Mouse (Mus musculus) kidney, postnatal 25 days (tissue): ENCODE measurements at regions not wholly inside any gene's neighbourhood (a gene's known extent, or its start where the extent isn't known, plus 50 kb on each side); places are given as distances from the start of the nearest gene placed in this dataset.

Source experiments
- DNase-seq, 2 experiments: peaks; one replicate each; pipeline ENCODE4 v3.0.0; 2021; ENCODE audit warnings: mixed read lengths in 2 of 2

DNA sequence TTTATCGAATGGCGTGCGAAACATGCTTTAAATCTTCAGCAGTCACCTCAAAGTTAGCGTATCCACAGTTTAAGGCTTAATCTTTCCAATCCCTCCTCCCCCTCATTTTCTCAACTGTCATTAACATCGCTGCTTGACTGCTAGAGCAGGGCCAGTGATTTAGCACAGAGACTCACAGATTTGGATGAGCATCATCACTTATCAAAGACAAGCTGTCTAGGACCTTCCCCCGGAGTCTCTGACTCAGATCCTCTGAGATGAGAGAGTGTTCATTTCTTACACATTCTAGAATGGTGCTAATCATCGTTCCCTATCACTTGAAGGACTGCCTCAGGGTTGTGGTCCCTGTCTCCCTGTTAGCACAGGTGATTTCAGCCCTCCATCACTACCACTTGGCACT, 112.1 kb upstream of the Tmem132c start:
- DNase-seq: no peak

DNA sequence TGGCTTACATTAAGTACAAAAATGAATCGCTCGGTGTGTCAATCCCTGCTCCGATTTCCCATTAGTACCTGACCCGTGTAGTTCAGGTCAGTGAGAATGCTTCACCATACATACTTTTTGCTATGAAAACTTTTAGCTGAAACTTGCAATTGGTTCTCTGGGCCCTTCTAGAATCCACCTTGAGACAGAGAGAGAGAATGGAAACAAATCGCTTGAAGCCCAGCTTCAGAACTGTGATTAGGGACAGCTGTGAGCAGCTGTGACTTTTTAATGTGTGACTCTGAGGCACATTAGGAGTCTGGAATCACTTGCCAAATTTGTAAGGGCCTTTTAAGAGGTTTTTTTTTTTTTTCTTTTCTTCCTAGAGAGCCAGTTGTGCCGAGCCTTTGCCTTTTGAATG, 107.2 kb upstream of the Tmem132c start:
- DNase-seq: no peak

DNA sequence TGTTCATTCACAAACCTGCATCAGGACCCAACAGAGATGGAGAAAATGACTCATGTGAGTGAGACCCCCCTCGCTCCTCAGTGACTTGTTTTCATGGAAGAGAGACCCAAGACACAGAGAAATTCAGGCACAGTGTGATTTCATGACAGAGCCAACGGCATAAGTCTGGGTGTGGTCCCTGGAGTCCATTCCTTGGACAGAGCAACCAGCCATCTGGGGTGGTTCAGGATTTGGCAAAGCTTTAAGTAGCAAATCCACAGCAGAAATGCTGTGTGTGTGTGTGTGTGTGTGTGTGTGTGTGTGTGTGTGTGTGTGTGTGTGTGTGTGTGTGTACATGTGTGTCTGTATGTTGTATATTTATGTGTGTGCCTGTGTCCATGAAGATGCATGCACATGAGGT, 101.0 kb upstream of the Tmem132c start:
- no peak for DNase-seq

DNA sequence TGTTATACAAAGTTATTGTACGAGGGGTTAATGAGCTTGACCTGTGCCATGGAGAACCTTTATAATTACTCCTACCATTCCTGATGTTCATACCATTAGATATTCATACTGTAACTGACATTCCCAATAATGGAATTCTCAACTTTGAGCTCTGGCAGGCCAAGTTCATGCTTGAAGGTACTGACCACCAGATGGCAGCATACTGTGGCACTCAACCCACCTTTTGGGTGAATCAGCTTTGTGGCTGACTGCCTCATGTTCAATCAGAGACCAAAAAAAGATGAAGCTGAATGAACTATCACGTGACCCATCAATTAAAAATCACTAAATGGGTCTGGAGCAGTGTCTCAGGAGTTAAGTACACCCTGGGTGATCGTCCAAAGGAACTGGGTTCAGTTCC, 81.3 kb upstream of the Tmem132c start:
- DNase-seq: peak in 1 of 2 experiments; percentile 49

DNA sequence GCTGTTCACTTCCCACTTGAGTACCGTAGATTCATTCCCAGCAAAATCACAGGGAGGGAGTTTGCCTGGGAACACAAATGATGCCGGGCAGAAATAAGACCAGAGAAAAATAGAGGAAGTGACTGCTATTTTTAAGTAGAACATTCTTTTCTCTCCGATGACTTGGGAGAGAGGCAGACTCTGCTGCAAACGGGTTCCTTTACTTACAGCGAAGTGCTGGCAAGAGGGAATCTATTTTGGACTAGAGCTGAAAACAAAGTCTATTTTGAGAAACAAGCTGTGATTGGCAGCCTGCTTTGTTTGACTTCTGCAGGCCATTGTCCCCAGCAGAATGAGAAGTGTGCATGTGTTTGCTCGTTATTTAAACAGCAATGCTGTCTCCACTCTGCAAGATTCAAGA, 78.2 kb upstream of the Tmem132c start:
- no peak for DNase-seq

DNA sequence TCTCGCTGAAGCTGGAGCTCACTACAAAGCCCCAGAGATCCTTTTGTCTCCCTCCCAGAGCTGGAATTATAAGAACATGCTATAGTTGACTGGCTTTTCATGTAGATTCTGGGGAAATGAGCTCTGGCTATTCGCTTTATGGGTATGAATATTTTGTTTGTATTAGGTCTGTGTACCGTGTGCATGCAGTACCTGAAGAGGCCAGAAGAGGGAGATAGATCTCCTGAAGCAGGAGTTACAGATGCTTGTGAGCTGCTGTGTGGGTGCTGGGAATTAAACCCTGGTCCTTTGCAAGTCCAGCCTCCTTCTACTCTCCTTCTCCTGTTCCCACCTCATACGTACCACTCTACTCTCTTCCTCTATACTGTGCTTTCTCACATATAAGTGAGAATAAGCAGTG, 52.6 kb upstream of the Tmem132c start:
- DNase-seq: no peak
